Mouse (Mus musculus) left cerebral cortex, adult 11 months (tissue): ENCODE measurements around the gene Def8.
"Not testable (repeated sequence)": the region's sequence is repeated elsewhere in the genome, so short reads cannot be mapped to it uniquely, and the experiment has no call there.

Experiments
- DNase-seq: peaks from one replicate; pipeline ENCODE4 v3.0.0; 2022; ENCODE audit warnings: low spot score

The Def8 gene

GRCm38 (mm10) chr8:123414255-123414654, 9.1 kb upstream of the Def8 start:
- DNase-seq: no peak

- DNase-seq: not testable (repeated sequence)
Measured at GRCm38 (mm10) chr8:123414997-123415696, 8.2 kb upstream of the Def8 start.

GRCm38 (mm10) chr8:123415967-123416943, 7.1 kb upstream of the Def8 start:
- DNase-seq: no peak

GRCm38 (mm10) chr8:123416944-123417555, 6.3 kb upstream of the Def8 start:
- no peak for DNase-seq

GRCm38 (mm10) chr8:123419711-123420110, 3.6 kb upstream of the Def8 start:
- DNase-seq: no peak

- no peak for DNase-seq
Measured at GRCm38 (mm10) chr8:123420525-123421281, 2.6 kb upstream of the Def8 start.

GRCm38 (mm10) chr8:123421325-123421724, 2.0 kb upstream of the Def8 start:
- no peak for DNase-seq

- no peak for DNase-seq
Measured at GRCm38 (mm10) chr8:123422056-123422780, 1.1 kb upstream of the Def8 start.

- DNase-seq: no peak
Measured at GRCm38 (mm10) chr8:123422781-123423159, 557 bp upstream of the Def8 start.

GRCm38 (mm10) chr8:123426511-123427509, 3.5 kb downstream of the Def8 start:
- no peak for DNase-seq

GRCm38 (mm10) chr8:123427639-123428275, 4.4 kb downstream of the Def8 start:
- DNase-seq: no peak

GRCm38 (mm10) chr8:123428343-123428893, 5.1 kb downstream of the Def8 start:
- DNase-seq: no peak

- no peak for DNase-seq
Measured at GRCm38 (mm10) chr8:123428939-123429721, 5.8 kb downstream of the Def8 start.

- DNase-seq: not testable (repeated sequence)
Measured at GRCm38 (mm10) chr8:123429722-123430013, 6.3 kb downstream of the Def8 start.

GRCm38 (mm10) chr8:123430936-123431335, 7.6 kb downstream of the Def8 start:
- not testable (repeated sequence) for DNase-seq

GRCm38 (mm10) chr8:123431616-123432365, 8.5 kb downstream of the Def8 start:
- DNase-seq: no peak

- DNase-seq: no peak
Measured at GRCm38 (mm10) chr8:123432381-123432780, 9.1 kb downstream of the Def8 start.
